Mouse (Mus musculus): ENCODE measurements around the gene Aven. TPM values are rescaled to one million over a fixed set of nuclear protein-coding genes. Genes with fewer than 3 reads are reported as not detected.

Aven gene
- polyA plus RNA-seq, 1 experiment from 2014 or later = 8.7 TPM

Small RNA genes within 50 kb of the gene (microRNA-seq; reads per million reads assigned to microRNA genes)
- not detected for gene Gm44374

Other genes starting within 250 kb of the Aven start
- not detected in 2 replicates for gene Nutm1, start 233.7 kb upstream of the Aven start, polyA plus RNA-seq (2016; fragmentation: Nextera tagmentation; extraction: Ambion mirVana)
- gene Nop10, start 231.0 kb upstream of the Aven start, polyA plus RNA-seq (2016; fragmentation: Nextera tagmentation; extraction: Ambion mirVana) = 169 and 180 TPM in 2 replicates
- 12.9 and 14.3 TPM in 2 replicates for gene Slc12a6, start 227.1 kb upstream of the Aven start, polyA plus RNA-seq (2016; fragmentation: Nextera tagmentation; extraction: Ambion mirVana)
- gene Gm21985, start 226.7 kb upstream of the Aven start, polyA plus RNA-seq (2016; fragmentation: Nextera tagmentation; extraction: Ambion mirVana) = not detected in 2 replicates
- 101 and 109 TPM in 2 replicates for gene Emc4, start 124.9 kb upstream of the Aven start, polyA plus RNA-seq (2016; fragmentation: Nextera tagmentation; extraction: Ambion mirVana)
- 45.9 and 50.3 TPM in 2 replicates for gene Katnbl1, start 113.8 kb upstream of the Aven start, polyA plus RNA-seq (2016; fragmentation: Nextera tagmentation; extraction: Ambion mirVana)
- gene Emc7, start 38.0 kb upstream of the Aven start, polyA plus RNA-seq (2016; fragmentation: Nextera tagmentation; extraction: Ambion mirVana) = 12.5 and 12.8 TPM in 2 replicates
- gene Chrm5, start 12.2 kb upstream of the Aven start, polyA plus RNA-seq (2016; fragmentation: Nextera tagmentation; extraction: Ambion mirVana) = not detected in 2 replicates